Mouse (Mus musculus) kidney, postnatal 0 days (tissue): ENCODE measurements at regions not wholly inside any gene's neighbourhood (a gene's known extent, or its start where the extent isn't known, plus 50 kb on each side); places are given as distances from the start of the nearest gene placed in this dataset.

Experiments used
- ATAC-seq: fragments of 200-750 bp; cut with Nextera tagmentation; replicated peaks from 2 replicates; pipeline ENCODE4 v1.8.0; 2017; ENCODE audit warnings: low read depth, moderate number of reproducible peaks, moderate TSS enrichment, moderate library complexity; ENCODE audit not compliant: low FRiP score
- DNase-seq: peaks from one replicate; pipeline ENCODE4 v3.0.0-alpha.2; 2016; ENCODE audit warnings: low spot score
- H3K27ac ChIP-seq: fragments of 300-500 bp; sonication (generic); 2 replicates; pipeline ENCODE4 v1.5.1; 2014; ENCODE audit warnings: mild to moderate bottlenecking
- H3K27me3 ChIP-seq: fragments of 300-500 bp; sonication (generic); 2 replicates; pipeline ENCODE4 v1.6.1; 2014; ENCODE audit warnings: low read length, mixed read lengths; ENCODE audit not compliant: insufficient read depth
- H3K36me3 ChIP-seq: fragments of 300-500 bp; sonication (generic); 2 replicates; pipeline ENCODE4 v1.6.1; 2014; ENCODE audit warnings: low read length, mixed read lengths; ENCODE audit not compliant: insufficient read depth
- H3K4me1 ChIP-seq: fragments of 300-500 bp; sonication (generic); replicated peaks from 2 replicates; pipeline ENCODE4 v1.6.1; 2014; ENCODE audit warnings: antibody characterized with exemption, low read length, mixed read lengths; ENCODE audit not compliant: insufficient read depth
- H3K4me2 ChIP-seq: fragments of 300-500 bp; sonication (generic); 2 replicates; pipeline ENCODE4 v1.6.1; 2014; ENCODE audit warnings: mild to moderate bottlenecking, low read length, moderate library complexity, mixed read lengths
- H3K4me3 ChIP-seq: fragments of 300-500 bp; sonication (generic); replicated peaks from 2 replicates; pipeline ENCODE4 v1.5.1; 2014; ENCODE audit warnings: low read depth, low read length
- H3K9ac ChIP-seq: fragments of 300-500 bp; sonication (generic); 2 replicates; pipeline ENCODE4 v1.6.1; 2014; ENCODE audit warnings: low read depth, low read length
- H3K9me3 ChIP-seq: fragments of 300-500 bp; sonication (generic); replicated peaks from 2 replicates; pipeline ENCODE4 v1.6.1; 2016; ENCODE audit warnings: low read length, inconsistent platforms, mixed read lengths
- CTCF ChIP-seq: IDR thresholded peaks from 2 replicates; pipeline ENCODE4 v1.5.1; 2016; ENCODE audit warnings: antibody characterized with exemption, low read depth, mild to moderate bottlenecking, moderate library complexity
- WGBS: fragments of 180-500 bp; shearing (Covaris S2); extraction: QIAGEN DNeasy Blood & Tissue Kit; methylation state at CpG from one replicate; pipeline ENCODE4 v1.1.7; 2014; 5-methylcytosine and 5-hydroxymethylcytosine counted together

DNA sequence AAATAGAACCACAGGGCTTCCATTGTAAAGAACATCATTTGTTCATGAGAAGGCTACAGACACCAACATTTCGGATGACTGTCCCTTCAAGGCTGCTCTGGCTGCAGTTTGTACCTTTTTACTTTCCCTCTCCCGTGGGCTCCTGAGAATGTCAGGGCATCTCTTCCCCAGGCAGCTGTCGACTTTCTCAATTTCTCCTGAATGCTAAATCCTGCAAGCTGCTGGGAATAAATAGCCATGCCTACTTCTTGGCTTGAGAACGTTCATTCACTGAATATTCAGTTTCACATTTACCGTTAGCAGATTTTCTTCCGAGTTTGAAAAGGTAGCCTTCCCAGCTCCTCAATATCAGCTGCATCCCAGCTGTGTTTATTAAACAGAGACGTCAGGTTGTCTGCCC is 176.2 kb upstream of the Cep162 start:
- H3K9me3 ChIP-seq = 0 out of 2 replicates have a peak, but pooled peaks cover 3% of the 10 kb centered on the region
- no peaks in the 10 kb centered on the region for H3K27me3 ChIP-seq
- no peaks in the 10 kb centered on the region for H3K36me3 ChIP-seq
- H3K4me2 ChIP-seq = no peak overlapping the region
- no peak for DNase-seq
- WGBS = 71% methylated on average over 7 of the region's 7 CpGs
- ATAC-seq = no peak
- no peak overlapping the region for H3K27ac ChIP-seq
- H3K4me1 ChIP-seq = no peaks in the 10 kb centered on the region
- no peak for TF ChIP-seq CTCF
- no peak overlapping the region for H3K4me3 ChIP-seq
- no peak overlapping the region for H3K9ac ChIP-seq

DNA sequence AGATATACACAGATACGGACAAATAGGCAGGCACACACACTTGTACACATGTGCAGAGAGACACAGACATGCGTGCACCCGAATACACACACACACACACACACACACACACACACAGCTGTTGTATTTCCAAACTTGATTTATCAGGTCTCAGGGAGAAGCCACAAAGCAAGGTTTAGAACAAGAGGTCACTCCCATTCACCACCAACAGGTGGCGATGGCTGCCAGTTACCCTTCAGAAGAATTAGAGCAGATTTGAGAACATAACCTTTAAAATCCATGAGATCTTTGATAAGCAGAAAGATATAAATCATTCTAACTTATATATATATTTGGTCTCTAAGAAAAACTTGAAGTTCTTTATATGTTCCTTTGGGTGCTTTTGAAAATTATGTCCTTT is 169.9 kb upstream of the Cep162 start:
- Histone ChIP-seq H3K9ac (no peak overlapping the region), H3K27me3 (peaks cover 25% of the 10 kb centered on the region), H3K36me3 (no peaks in the 10 kb centered on the region), H3K4me2 (no peak overlapping the region), H3K4me3 (no peak overlapping the region), H3K9me3 (no peaks in the 10 kb centered on the region), H3K27ac (no peak overlapping the region), H3K4me1 (no peaks in the 10 kb centered on the region)
- WGBS = 50% methylated on average over 4 of the region's 4 CpGs
- peak; percentile 79 for TF ChIP-seq CTCF
- DNase-seq (peak; percentile 77), ATAC-seq (no peak)

DNA sequence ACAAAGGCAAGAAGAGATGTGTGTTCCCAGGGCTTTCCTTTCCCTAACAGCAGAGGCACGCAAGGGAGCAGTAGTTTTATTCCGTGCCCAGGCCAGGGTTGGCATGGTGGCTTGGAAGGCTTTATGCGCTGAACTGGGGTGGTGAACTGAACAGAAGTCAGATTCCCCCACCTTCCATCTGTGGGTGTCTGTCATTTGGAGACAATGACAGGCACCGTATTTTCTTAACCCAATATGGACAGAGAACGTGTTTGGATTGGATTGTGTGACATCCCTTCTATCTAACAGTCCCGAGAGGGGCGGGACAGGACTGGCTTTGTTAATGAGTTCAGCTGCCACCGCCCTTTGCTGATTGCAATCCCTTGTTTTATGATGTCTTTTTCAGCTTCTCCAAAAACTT is 165.8 kb upstream of the Cep162 start:
- 34% methylated on average over 8 of the region's 8 CpGs for WGBS
- Histone ChIP-seq H3K4me1 (no peaks in the 10 kb centered on the region), H3K4me3 (no peak overlapping the region), H3K27ac (no peak overlapping the region), H3K27me3 (peaks cover 29% of the 10 kb centered on the region), H3K4me2 (no peak overlapping the region), H3K36me3 (no peaks in the 10 kb centered on the region), H3K9ac (no peak overlapping the region), H3K9me3 (no peaks in the 10 kb centered on the region)
- DNase-seq (no peak), ATAC-seq (no peak)
- no peak for TF ChIP-seq CTCF

DNA sequence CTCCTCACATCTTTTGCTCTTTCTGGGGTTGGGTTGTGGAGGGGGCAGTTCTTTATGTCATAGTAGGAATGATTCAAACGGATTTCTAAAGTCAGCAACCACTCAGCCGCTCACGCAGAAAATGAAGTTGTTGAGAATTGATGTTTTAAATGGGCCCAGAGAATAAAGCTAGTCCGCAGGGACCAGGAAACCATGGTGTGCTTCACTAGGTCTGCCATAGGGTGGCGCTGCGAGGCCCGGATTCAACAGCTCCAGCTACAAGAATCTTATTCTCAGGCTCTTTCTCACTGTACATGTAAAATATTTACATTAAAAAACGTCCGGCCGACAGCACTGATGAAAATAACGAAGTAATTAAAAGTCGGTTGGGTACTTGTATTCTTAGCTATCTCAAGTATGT is 164.0 kb upstream of the Cep162 start:
- no peak for ATAC-seq
- WGBS = 12% methylated on average over 12 of the region's 12 CpGs
- no peak overlapping the region for H3K4me3 ChIP-seq

DNA sequence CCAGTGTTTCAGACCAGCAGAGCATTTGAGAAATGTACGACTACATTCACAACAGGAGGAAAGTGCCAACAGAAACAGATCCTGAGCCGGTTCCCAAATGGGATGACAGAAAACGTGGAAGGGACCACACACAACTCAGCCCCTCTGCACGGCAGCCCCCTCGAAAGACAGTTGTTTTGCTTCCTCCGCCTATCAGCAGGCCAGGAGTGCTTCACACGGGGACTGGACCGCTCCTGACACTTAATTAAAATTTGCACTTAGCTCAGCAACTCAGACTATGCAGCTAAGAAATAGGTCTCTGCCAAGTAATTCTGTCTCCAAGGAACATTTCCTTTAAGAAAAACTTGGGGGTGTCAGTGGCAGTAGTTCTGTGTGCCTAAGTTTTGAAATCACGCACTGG is 157.6 kb upstream of the Cep162 start:
- Histone ChIP-seq H3K36me3 (no peaks in the 10 kb centered on the region), H3K4me1 (no peaks in the 10 kb centered on the region), H3K4me2 (no peak overlapping the region), H3K9me3 (no peaks in the 10 kb centered on the region), H3K4me3 (no peak overlapping the region), H3K27me3 (peaks cover 5% of the 10 kb centered on the region; the same call in 1 of the 2 replicates), H3K9ac (no peak overlapping the region), H3K27ac (no peak overlapping the region)
- no peak for ATAC-seq
- 29% methylated on average over 9 of the region's 9 CpGs for WGBS
- DNase-seq = no peak
- no peak for TF ChIP-seq CTCF

More for the DNA sequence above, 164.0 kb upstream of the Cep162 start:
- Histone ChIP-seq H3K9ac (no peak overlapping the region), H3K36me3 (no peaks in the 10 kb centered on the region), H3K9me3 (no peaks in the 10 kb centered on the region), H3K27me3 (peaks cover 29% of the 10 kb centered on the region), H3K4me2 (no peak overlapping the region), H3K27ac (no peak overlapping the region), H3K4me1 (no peaks in the 10 kb centered on the region)
- peak; percentile 76 for TF ChIP-seq CTCF
- DNase-seq = peak; percentile 81

DNA sequence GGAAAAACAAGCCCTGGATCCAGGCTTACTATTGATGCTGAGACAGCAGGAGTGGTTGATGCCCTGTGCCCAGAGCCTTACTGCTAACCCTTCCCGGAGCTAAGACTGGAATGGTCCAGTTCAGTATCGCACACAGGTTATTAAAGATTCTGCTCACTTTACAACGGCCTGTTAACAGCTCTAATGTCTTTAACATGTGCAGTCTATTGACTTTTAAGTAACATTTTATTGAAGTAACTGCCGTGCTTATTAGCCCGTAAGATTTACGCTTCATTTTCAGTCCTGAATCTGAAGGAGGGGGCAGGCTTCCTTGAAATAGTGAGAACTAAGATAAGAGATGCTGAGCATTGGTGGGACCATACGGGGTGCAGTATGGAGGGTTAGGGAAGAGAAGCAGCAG is 155.7 kb upstream of the Cep162 start:
- Histone ChIP-seq H3K36me3 (no peaks in the 10 kb centered on the region), H3K4me2 (no peak overlapping the region), H3K27me3 (peaks cover 5% of the 10 kb centered on the region; the same call in 1 of the 2 replicates), H3K4me1 (no peaks in the 10 kb centered on the region), H3K9ac (no peak overlapping the region), H3K27ac (no peak overlapping the region), H3K9me3 (no peaks in the 10 kb centered on the region), H3K4me3 (no peak overlapping the region)
- ATAC-seq = no peak
- 49% methylated on average over 7 of the region's 7 CpGs for WGBS
- DNase-seq = no peak
- no peak for TF ChIP-seq CTCF

DNA sequence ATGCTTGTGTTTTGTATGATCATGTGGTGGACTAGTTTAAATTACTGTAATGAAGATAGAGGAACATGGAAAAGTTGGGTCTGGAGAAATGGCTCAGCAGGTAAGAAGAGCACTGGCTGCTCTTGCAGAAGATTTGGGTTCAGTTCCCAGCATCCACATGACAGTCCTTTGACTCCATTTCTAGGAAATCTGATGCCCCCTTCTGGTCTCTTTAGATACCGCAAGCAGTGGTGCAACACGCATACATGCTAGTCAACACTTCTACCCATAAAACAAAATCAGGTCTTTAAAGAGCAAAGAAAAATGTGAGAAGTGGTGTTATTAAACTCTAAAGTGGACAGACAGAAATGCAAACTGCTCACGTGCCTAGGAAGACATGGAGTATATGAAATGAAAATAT is 154.4 kb upstream of the Cep162 start:
- H3K36me3 ChIP-seq = no peaks in the 10 kb centered on the region
- DNase-seq = no peak
- H3K27ac ChIP-seq = no peak overlapping the region
- no peak overlapping the region for H3K4me2 ChIP-seq
- ATAC-seq = no peak
- no peak overlapping the region for H3K4me3 ChIP-seq
- H3K9ac ChIP-seq = no peak overlapping the region
- TF ChIP-seq CTCF = no peak
- 92% methylated on average over 3 of the region's 3 CpGs for WGBS
- H3K27me3 ChIP-seq = peaks cover 5% of the 10 kb centered on the region; the same call in 1 of the 2 replicates
- H3K9me3 ChIP-seq = no peaks in the 10 kb centered on the region
- H3K4me1 ChIP-seq = no peaks in the 10 kb centered on the region
